Mouse (Mus musculus): ENCODE results near the gene Nup160.
A peak's percentile ranks its signal among the peaks of the same experiment; 100 is the strongest.

Nup160 gene

DNA sequence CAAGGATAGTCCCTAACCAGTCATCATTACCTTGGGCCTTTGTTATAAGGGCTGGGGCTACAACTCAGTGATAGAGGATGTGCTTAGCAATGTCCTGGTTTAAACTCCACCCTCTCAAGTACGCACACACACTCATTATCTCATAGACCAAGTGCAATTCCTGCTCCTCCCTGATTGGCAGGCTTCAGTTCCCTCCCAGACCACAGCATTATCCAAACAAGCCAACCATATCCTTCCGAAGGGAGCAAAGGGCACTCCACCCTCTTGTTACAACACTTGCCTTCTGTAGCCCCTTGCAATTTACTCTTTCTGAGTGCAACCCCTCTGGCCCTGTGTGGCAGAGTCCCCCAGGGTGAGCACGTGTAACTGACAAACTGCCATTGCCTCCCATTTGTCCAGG, 15.6 kb upstream of the Nup160 start:
- DNase-seq (ENCODE audit: low spot score): no peak

- DNase-seq (ENCODE audit: low spot score): no peak
These were observed 10.2 kb upstream of the Nup160 start for GRCm38 (mm10) chr2:90666591-90667387.

GRCm38 (mm10) chr2:90667388-90668265, 9.4 kb upstream of the Nup160 start:
- DNase-seq (ENCODE audit: low spot score): no peak

- no peak for DNase-seq (ENCODE audit: low spot score)
These were observed 6.7 kb upstream of the Nup160 start for GRCm38 (mm10) chr2:90670343-90670742.

DNA sequence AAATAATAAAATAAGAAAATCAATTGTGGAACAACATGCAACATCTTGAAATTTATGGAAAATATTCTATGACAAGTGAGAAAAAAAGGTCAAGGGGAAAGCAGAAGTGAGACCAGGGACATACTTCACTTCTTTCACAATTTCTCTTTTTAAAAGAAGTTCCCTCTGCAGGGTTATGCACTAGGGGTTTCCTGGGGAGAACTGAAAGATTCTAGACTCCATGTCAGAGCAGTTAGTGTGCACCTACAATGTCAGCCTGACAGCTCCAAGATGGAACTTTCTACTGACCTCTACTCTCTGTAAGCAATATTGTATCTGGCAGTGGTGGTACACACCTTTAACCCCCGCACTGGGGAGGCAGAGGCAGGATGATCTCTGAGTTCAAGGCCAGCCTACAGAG, 3.7 kb upstream of the Nup160 start:
- DNase-seq (ENCODE audit: low spot score): no peak

DNA sequence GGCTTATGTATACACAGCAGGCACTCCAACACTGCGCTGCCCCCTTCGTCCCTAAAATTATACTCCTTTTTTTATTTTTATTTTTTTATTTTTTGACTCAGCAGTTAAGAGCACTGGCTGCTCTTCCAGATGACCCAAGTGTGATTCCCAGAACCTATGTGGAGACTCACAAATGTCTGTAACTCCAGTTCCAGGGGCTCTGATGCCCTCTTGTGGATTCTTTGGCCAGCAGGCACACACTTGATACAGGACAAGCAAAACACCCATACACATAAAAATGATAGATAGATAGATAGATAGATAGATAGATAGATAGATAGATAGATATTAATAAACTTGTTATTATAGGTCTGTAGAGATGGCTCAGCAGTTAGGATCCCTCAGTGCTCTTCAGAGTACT, 2.5 kb upstream of the Nup160 start:
- no peak for DNase-seq (ENCODE audit: low spot score)

GRCm38 (mm10) chr2:90675488-90675887, 1.5 kb upstream of the Nup160 start:
- DNase-seq (ENCODE audit: low spot score): no peak

DNA sequence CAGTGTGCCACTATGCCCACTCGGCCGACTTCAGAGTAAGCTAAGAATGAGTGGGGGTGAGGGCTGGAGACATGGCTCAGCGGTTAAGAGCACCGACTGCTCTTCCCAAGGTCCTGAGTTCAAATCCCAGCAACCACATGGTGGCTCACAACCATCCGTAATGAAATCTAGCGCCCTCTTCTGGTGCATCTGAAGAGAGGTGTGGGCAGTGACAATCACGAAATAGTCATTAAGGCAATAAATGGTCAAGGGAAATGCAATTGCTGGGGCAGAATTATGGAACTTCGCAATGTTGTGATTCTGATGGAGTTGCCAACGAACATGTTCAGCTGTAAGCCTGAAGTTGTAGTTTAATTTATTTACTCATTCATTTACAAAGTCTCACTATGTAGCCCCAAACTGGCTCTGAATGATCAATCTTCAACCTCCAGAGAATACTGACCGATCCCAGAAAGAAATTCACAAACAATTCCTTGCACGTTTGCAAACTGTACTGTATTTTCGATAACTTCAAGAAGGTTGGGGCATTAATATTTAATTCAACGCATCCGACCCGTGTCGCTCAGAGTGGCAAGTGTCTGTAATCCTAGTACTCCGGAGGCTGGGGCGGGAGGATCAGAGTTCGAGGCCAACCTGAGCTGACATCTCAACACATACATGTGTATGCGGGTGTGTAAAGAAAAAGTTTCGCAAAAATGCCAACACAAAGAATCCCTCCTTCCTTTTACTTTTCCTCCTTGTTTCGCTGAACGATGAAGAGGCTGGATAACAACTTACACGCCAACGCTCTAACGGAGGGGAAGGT, 1.4 kb downstream of the Nup160 start:
- no peak for DNase-seq (ENCODE audit: low spot score)

DNA sequence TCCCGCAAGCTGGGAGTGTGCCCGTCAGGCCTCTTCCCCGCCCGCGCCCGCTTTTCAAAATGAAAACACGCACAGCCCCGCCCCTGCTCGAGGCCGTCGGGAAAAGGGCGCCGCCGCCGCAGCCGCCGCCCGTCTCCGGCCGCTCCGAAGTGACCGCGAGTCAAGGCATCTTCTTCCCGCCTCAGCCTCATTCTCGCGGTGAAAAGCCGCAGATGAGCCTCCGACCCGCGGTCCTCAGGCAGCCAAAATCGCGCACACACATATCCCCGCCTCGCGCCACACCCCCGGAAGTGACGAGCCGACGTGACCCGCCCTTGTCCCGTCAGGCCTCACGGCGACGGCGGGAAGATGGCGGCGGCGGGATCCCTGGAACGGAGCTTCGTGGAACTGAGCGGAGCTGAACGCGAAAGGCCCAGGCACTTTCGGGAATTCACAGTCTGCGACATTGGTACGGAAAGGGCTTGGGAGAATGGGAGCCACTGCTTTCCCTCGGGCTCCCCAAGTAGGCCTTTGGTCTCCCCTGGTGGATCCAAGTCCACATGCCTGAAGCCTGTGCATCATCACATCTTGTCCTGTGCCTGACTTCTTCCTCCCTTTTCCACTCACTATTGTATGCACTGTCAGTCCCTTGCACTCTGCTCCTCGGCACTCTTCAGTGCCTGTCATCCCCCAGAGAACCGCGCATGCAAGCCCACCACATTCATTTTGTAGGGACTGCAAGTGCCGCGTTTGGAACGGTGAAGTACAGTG, 2.2 kb downstream of the Nup160 start:
- peak; percentile 84 for DNase-seq (ENCODE audit: low spot score)

GRCm38 (mm10) chr2:90700943-90701342, 23.9 kb downstream of the Nup160 start:
- no peak for DNase-seq (ENCODE audit: low spot score)

- no peak for DNase-seq (ENCODE audit: low spot score)
These were observed 31.5 kb downstream of the Nup160 start for GRCm38 (mm10) chr2:90708548-90708947.

DNA sequence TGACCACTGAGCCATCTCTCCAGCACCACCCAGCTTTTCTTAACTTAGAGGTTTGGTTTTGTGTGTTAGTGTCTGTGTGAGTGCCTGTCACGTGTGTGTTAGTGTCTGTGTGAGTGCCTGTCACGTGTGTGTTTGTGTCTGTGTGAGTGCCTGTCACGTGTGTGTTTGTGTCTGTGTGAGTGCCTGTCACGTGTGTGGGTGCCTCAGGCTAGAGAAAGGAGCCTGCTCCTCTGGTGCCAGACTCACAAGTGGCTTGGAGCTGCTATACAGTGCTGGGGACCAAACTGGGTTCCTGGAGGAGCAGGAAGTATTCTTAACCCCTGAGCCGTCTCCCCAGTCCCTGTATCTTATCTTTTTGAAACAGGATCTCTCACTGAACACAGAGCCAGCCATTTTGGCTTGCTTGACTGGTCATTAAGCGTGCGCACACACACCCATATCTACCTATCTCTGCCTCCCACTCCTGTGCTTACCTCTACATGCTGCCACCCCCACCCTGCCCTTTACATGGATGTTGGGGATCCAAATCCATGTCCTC, 38.6 kb downstream of the Nup160 start:
- DNase-seq (ENCODE audit: low spot score): no peak

GRCm38 (mm10) chr2:90717366-90717765, 40.4 kb downstream of the Nup160 start:
- DNase-seq (ENCODE audit: low spot score): no peak

DNA sequence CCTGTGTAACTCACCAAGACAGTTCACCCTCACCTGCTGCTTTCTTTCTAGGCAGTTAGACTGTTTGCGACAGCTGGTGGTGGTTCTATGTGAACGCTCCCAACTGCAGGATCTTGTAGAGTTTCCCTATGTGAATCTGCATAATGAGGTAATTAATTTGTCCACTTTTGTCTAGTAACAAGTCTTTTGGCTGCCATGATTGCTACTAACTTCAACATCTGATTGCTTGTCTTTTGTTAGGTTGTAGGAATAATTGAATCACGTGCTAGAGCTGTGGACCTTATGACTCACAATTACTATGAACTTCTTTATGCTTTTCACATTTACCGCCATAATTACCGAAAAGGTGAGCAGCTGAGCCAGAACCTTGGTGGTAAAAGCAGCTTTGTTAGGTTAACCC, 40.9 kb downstream of the Nup160 start:
- no peak for DNase-seq (ENCODE audit: low spot score)

DNA sequence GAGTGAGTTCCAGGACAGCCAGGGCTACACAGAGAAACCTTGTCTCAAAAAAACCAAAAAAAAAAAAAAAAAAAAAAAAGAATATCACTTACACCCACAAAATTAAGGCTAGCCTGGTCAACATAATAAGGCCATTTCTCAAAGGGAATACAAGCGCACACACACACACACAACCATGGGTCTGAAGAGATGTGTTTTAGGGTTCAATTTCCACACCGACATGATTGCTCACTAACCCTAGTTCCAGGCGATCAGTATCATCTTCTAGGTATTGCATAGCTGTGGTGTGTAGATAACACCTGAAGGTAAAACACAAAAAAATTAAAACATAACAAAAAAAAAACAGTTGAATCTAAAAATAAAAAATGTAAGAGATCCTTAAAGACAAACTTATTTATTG, 49.8 kb downstream of the Nup160 start:
- DNase-seq (ENCODE audit: low spot score): no peak

GRCm38 (mm10) chr2:90735326-90735725, 58.3 kb downstream of the Nup160 start:
- DNase-seq (ENCODE audit: low spot score): no peak

GRCm38 (mm10) chr2:90738801-90739200, 61.8 kb downstream of the Nup160 start:
- no peak for DNase-seq (ENCODE audit: low spot score)

- DNase-seq (ENCODE audit: low spot score): no peak
These were observed 62.3 kb downstream of the Nup160 start for GRCm38 (mm10) chr2:90739327-90739726.

GRCm38 (mm10) chr2:90739921-90740320, 62.9 kb downstream of the Nup160 start:
- no peak for DNase-seq (ENCODE audit: low spot score)

DNA sequence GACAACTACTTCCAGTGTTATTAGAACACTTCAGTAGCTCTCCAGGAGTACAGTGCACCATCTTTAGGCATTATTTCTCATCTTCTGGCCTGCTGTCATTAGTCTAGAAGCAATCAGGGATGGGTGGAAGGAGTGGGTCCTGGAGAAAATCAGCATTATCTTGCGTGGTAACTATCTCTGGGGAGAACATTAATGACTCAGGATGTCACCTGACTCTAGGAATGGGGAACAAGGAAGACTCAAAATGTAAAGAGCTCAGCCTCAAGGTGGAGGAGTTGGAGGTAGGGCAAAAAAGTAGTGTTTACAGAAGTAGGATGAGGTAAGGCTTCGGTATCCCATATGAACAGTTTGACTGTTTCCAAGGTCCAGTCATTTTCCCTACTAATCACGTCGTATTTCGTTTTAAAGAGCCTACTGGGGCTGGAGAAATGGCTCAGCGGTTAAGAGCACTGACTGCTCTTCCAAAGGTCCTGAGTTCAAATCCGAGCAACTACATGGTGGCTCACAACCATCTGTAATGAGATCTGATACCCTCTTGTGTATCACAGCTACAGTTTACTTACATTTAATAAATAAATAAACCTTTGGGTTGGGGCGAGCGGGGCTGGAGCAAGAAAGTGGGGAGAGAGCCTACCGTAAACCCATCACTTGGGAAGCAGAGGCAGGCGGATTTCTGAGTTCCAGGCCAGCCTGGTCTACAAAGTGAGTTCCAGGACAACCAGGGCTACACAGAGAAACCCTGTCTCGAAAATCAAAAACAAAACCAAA, 67.5 kb downstream of the Nup160 start:
- DNase-seq (ENCODE audit: low spot score): no peak
